Mouse (Mus musculus): Measurements from ENCODE around the gene Mef2b.

DNA sequence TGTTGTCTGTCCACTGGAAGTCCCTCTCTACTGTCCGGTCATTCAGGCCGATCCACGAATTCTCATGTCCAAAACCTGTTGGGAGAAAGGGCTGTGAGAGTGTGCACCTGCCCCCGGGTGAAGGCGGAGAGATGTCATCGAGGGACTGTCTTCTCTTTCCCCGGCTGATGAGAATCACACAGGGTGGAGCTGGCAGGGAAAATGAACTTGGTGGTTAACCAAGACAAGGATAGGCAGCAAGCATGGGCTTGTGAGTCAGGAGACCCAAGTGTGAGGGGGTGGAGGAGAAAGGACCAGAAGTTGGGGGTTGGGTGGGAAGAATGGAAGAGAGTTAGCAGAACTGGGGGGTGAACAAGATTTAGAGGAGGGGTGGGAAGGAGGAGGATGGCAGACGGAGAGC lies 39.3 kb upstream of the Mef2b start:
- TF ChIP-seq CTCF (IDR thresholded peaks at IDR 0.05; ENCODE audit: low read depth) (no peak), EP300 (IDR thresholded peaks at IDR 0.05; ENCODE audit: low read depth) (no peak)

All from liver, embryonic 14.5 days (tissue).